Mouse (Mus musculus): ENCODE results near the gene Dirc2.
A peak's percentile ranks its signal among the peaks of the same experiment; 100 is the strongest.

Dirc2 gene

GRCm38 (mm10) chr16:35739548-35739947 is 29.6 kb downstream of the Dirc2 start:
- DNase-seq (ENCODE audit: low read depth, low spot score), result no peak

- no peak for DNase-seq (ENCODE audit: low read depth, low spot score)
Measured at GRCm38 (mm10) chr16:35738096-35738767, 30.9 kb downstream of the Dirc2 start.

GRCm38 (mm10) chr16:35734038-35734437 is 35.1 kb downstream of the Dirc2 start:
- no peak for DNase-seq (ENCODE audit: low read depth, low spot score)

- no peak for DNase-seq (ENCODE audit: low read depth, low spot score)
Measured at GRCm38 (mm10) chr16:35732096-35732495, 37.1 kb downstream of the Dirc2 start.

GRCm38 (mm10) chr16:35729151-35729738 is 39.9 kb downstream of the Dirc2 start:
- DNase-seq (ENCODE audit: low read depth, low spot score), result no peak

GRCm38 (mm10) chr16:35726601-35727000 is 42.6 kb downstream of the Dirc2 start:
- no peak for DNase-seq (ENCODE audit: low read depth, low spot score)

- DNase-seq (ENCODE audit: low read depth, low spot score), result no peak
Measured at GRCm38 (mm10) chr16:35724561-35724960, 44.6 kb downstream of the Dirc2 start.

- no peak for DNase-seq (ENCODE audit: low read depth, low spot score)
Measured at GRCm38 (mm10) chr16:35717761-35718160, 51.4 kb downstream of the Dirc2 start.

- DNase-seq (ENCODE audit: low read depth, low spot score), result no peak
Measured at GRCm38 (mm10) chr16:35716257-35716656, 52.9 kb downstream of the Dirc2 start.

GRCm38 (mm10) chr16:35715771-35716170 is 53.4 kb downstream of the Dirc2 start:
- no peak for DNase-seq (ENCODE audit: low read depth, low spot score)

GRCm38 (mm10) chr16:35715350-35715749 is 53.8 kb downstream of the Dirc2 start:
- DNase-seq (ENCODE audit: low read depth, low spot score), result no peak

GRCm38 (mm10) chr16:35714689-35715088 is 54.5 kb downstream of the Dirc2 start:
- no peak for DNase-seq (ENCODE audit: low read depth, low spot score)

GRCm38 (mm10) chr16:35713606-35714005 is 55.5 kb downstream of the Dirc2 start:
- DNase-seq (ENCODE audit: low read depth, low spot score), result no peak

GRCm38 (mm10) chr16:35711004-35711403 is 58.2 kb downstream of the Dirc2 start:
- DNase-seq (ENCODE audit: low read depth, low spot score), result no peak

GRCm38 (mm10) chr16:35707004-35707403 is 62.2 kb downstream of the Dirc2 start:
- no peak for DNase-seq (ENCODE audit: low read depth, low spot score)

GRCm38 (mm10) chr16:35704796-35705195 is 64.4 kb downstream of the Dirc2 start:
- DNase-seq (ENCODE audit: low read depth, low spot score), result no peak

- DNase-seq (ENCODE audit: low read depth, low spot score), result no peak
Measured at GRCm38 (mm10) chr16:35703763-35704679, 65.1 kb downstream of the Dirc2 start.

GRCm38 (mm10) chr16:35701823-35702222 is 67.3 kb downstream of the Dirc2 start:
- peak; percentile 78 for DNase-seq (ENCODE audit: low read depth, low spot score)

- no peak for DNase-seq (ENCODE audit: low read depth, low spot score)
Measured at GRCm38 (mm10) chr16:35696103-35696502, 73.1 kb downstream of the Dirc2 start.

- DNase-seq (ENCODE audit: low read depth, low spot score), result no peak
Measured at GRCm38 (mm10) chr16:35694250-35694846, 74.8 kb downstream of the Dirc2 start.

- DNase-seq (ENCODE audit: low read depth, low spot score), result no peak
Measured at GRCm38 (mm10) chr16:35691606-35692005, 77.5 kb downstream of the Dirc2 start.

- DNase-seq (ENCODE audit: low read depth, low spot score), result no peak
Measured at GRCm38 (mm10) chr16:35686491-35686890, 82.7 kb downstream of the Dirc2 start.
